Mouse (Mus musculus): ENCODE measurements at regions not wholly inside any gene's neighbourhood (a gene's known extent, or its start where the extent isn't known, plus 50 kb on each side); places are given as distances from the start of the nearest gene placed in this dataset.

- no peaks in the 10 kb centered on the region for H3K9me3 ChIP-seq (ENCODE audit: control insufficient read depth, low read length)
- no peak overlapping the region for H3K4me2 ChIP-seq
- ATAC-seq (ENCODE audit: low FRiP score) = no peak
- no peaks in the 10 kb centered on the region for H3K36me3 ChIP-seq (ENCODE audit: control insufficient read depth, insufficient read depth, low read length)
- DNase-seq (ENCODE audit: low spot score, missing footprints) = peak; percentile 86
- no peaks in the 10 kb centered on the region for H3K27me3 ChIP-seq (ENCODE audit: control insufficient read depth, insufficient read depth, low read length)
- no peak overlapping the region for H3K27ac ChIP-seq (ENCODE audit: low read depth, low read length)
- H3K4me1 ChIP-seq (ENCODE audit: control insufficient read depth, insufficient read depth, low read length) = no peaks in the 10 kb centered on the region
- H3K9ac ChIP-seq (ENCODE audit: low read length) = no peak overlapping the region
- no peak overlapping the region for H3K4me3 ChIP-seq (ENCODE audit: low read depth, low read length)
Measured at GRCm38 (mm10) chr3:83416536-83416935, 288.8 kb downstream of the Dchs2 start.

DNA sequence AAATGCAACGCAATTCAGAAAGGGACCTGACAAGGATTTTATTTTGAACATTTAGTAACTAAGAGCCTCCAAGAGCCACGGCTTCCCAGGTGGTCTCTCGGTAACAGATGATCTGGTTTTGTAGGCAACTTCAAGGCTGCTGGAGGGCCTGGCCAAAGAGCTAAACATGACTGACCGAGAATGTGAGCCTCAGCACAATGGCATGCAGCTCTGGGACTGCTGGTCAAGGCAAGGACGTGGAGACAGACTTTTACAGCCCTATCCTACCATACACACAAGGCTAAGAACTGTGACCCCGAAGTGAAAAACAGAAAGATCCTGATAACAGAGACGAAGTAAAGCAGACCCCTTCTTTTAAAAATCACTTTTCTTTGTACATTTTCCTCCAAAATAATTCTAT is 296.5 kb downstream of the Dchs2 start:
- no peaks in the 10 kb centered on the region for H3K9me3 ChIP-seq (ENCODE audit: control insufficient read depth, low read length)
- H3K4me2 ChIP-seq = no peak overlapping the region
- H3K27ac ChIP-seq (ENCODE audit: low read depth, low read length) = no peak overlapping the region
- no peaks in the 10 kb centered on the region for H3K4me1 ChIP-seq (ENCODE audit: control insufficient read depth, insufficient read depth, low read length)
- ATAC-seq (ENCODE audit: low FRiP score) (no peak), DNase-seq (ENCODE audit: low spot score, missing footprints) (no peak)
- H3K27me3 ChIP-seq (ENCODE audit: control insufficient read depth, insufficient read depth, low read length) = no peaks in the 10 kb centered on the region
- H3K36me3 ChIP-seq (ENCODE audit: control insufficient read depth, insufficient read depth, low read length) = no peaks in the 10 kb centered on the region
- H3K4me3 ChIP-seq (ENCODE audit: low read depth, low read length) = no peak overlapping the region
- WGBS = 68% methylated on average over 7 of the region's 7 CpGs
- H3K9ac ChIP-seq (ENCODE audit: low read length) = no peak overlapping the region

DNA sequence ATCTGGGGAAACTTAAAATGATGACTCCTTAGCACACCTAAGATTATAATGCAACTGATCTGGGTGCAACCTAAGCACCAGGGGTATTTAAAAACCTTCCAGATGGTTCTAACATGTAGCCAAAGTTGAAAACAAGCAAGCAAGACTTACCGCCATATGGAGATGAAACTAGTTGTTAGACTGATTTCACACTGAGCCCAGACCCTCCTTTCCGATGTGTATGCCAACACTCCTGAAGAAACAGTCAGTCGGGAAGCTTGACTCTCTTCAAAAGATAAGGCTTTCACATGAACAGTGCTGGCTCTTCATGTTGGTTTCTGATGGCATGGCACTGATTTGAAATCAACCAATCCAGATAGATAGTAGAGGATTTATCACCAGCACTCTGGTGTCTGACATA is 301.6 kb downstream of the Dchs2 start:
- DNase-seq (ENCODE audit: low spot score, missing footprints) (no peak), ATAC-seq (ENCODE audit: low FRiP score) (no peak)
- WGBS = 85% methylated on average over 3 of the region's 3 CpGs
- Histone ChIP-seq H3K4me3 (ENCODE audit: low read depth, low read length) (no peak overlapping the region), H3K27ac (ENCODE audit: low read depth, low read length) (no peak overlapping the region), H3K4me2 (no peak overlapping the region), H3K9ac (ENCODE audit: low read length) (no peak overlapping the region), H3K36me3 (ENCODE audit: control insufficient read depth, insufficient read depth, low read length) (no peaks in the 10 kb centered on the region), H3K9me3 (ENCODE audit: control insufficient read depth, low read length) (no peaks in the 10 kb centered on the region), H3K4me1 (ENCODE audit: control insufficient read depth, insufficient read depth, low read length) (no peaks in the 10 kb centered on the region), H3K27me3 (ENCODE audit: control insufficient read depth, insufficient read depth, low read length) (no peaks in the 10 kb centered on the region)

DNA sequence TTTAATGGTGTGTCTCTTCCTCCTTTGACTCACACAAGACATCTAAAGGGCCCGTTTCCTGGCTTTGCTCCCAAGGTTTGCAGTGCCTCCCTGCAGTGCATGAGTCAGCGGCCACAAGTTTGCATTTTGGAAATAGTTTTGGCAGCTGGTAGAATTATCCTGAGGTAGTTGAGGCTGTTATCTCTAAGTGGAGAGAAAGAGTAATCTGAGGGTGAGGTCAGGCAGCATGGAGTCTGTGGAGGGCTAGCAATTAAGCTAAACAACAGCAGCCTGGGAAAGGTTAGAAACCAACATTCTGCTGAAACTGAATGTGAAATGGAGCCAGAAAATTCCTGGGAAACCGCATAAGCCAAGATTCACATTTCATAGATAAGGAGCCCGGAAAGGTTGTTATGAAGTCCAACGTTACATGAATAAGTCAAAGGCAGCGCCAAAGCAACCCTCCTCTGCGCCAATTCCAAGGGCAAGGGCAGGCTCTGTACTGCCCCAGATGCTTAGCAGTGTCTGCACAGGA is 318.5 kb downstream of the Dchs2 start:
- no peak overlapping the region for H3K9ac ChIP-seq (ENCODE audit: low read length)
- DNase-seq (ENCODE audit: low spot score, missing footprints) (no peak), ATAC-seq (ENCODE audit: low FRiP score) (no peak)
- no peaks in the 10 kb centered on the region for H3K4me1 ChIP-seq (ENCODE audit: control insufficient read depth, insufficient read depth, low read length)
- no peaks in the 10 kb centered on the region for H3K27me3 ChIP-seq (ENCODE audit: control insufficient read depth, insufficient read depth, low read length)
- no peaks in the 10 kb centered on the region for H3K36me3 ChIP-seq (ENCODE audit: control insufficient read depth, insufficient read depth, low read length)
- no peaks in the 10 kb centered on the region for H3K9me3 ChIP-seq (ENCODE audit: control insufficient read depth, low read length)
- no peak overlapping the region for H3K4me2 ChIP-seq
- no peak overlapping the region for H3K4me3 ChIP-seq (ENCODE audit: low read depth, low read length)
- no peak overlapping the region for H3K27ac ChIP-seq (ENCODE audit: low read depth, low read length)
- WGBS = 92% methylated on average over 7 of the region's 7 CpGs

DNA sequence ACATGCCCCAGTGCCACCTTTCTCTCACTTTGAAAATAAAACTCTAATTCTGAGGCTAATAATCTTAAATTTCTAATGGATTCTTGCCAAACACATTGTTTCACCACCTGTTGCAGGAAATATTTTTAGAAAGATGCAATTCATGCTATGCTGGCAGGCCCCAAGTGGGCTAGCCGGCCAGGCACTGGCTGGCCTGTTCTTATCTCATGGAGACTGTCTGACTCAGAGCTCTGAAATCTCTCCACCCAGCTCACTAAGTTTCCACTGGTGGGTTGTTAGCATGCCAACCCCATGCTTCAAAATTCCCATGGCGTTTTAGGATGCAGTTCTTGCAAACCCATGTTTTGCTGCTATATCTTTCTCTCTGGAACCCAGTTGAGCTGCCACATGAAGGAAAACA is 315.5 kb upstream of the Sfrp2 start:
- Histone ChIP-seq H3K4me3 (ENCODE audit: low read depth, low read length) (no peak overlapping the region), H3K36me3 (ENCODE audit: control insufficient read depth, insufficient read depth, low read length) (no peaks in the 10 kb centered on the region), H3K27me3 (ENCODE audit: control insufficient read depth, insufficient read depth, low read length) (no peaks in the 10 kb centered on the region), H3K27ac (ENCODE audit: low read depth, low read length) (no peak overlapping the region), H3K9me3 (ENCODE audit: control insufficient read depth, low read length) (no peaks in the 10 kb centered on the region), H3K9ac (ENCODE audit: low read length) (no peak overlapping the region), H3K4me2 (no peak overlapping the region), H3K4me1 (ENCODE audit: control insufficient read depth, insufficient read depth, low read length) (no peaks in the 10 kb centered on the region)
- WGBS = 91% methylated on average over 2 of the region's 2 CpGs
- DNase-seq (ENCODE audit: low spot score, missing footprints) = no peak
- no peak for ATAC-seq (ENCODE audit: low FRiP score)

GRCm38 (mm10) chr3:83451317-83451716 is 314.8 kb upstream of the Sfrp2 start:
- H3K27ac ChIP-seq (ENCODE audit: low read depth, low read length) = no peak overlapping the region
- no peaks in the 10 kb centered on the region for H3K4me1 ChIP-seq (ENCODE audit: control insufficient read depth, insufficient read depth, low read length)
- DNase-seq (ENCODE audit: low spot score, missing footprints) (no peak), ATAC-seq (ENCODE audit: low FRiP score) (no peak)
- no peak overlapping the region for H3K4me3 ChIP-seq (ENCODE audit: low read depth, low read length)
- no peak overlapping the region for H3K9ac ChIP-seq (ENCODE audit: low read length)
- no peaks in the 10 kb centered on the region for H3K9me3 ChIP-seq (ENCODE audit: control insufficient read depth, low read length)
- H3K36me3 ChIP-seq (ENCODE audit: control insufficient read depth, insufficient read depth, low read length) = no peaks in the 10 kb centered on the region
- H3K4me2 ChIP-seq = no peak overlapping the region
- H3K27me3 ChIP-seq (ENCODE audit: control insufficient read depth, insufficient read depth, low read length) = no peaks in the 10 kb centered on the region
- 92% methylated on average over 3 of the region's 3 CpGs for WGBS

GRCm38 (mm10) chr3:83453462-83453861 is 312.7 kb upstream of the Sfrp2 start:
- 71% methylated on average over 2 of the region's 2 CpGs for WGBS
- Histone ChIP-seq H3K27ac (ENCODE audit: low read depth, low read length) (no peak overlapping the region), H3K4me3 (ENCODE audit: low read depth, low read length) (no peak overlapping the region), H3K9ac (ENCODE audit: low read length) (no peak overlapping the region), H3K27me3 (ENCODE audit: control insufficient read depth, insufficient read depth, low read length) (no peaks in the 10 kb centered on the region), H3K4me1 (ENCODE audit: control insufficient read depth, insufficient read depth, low read length) (no peaks in the 10 kb centered on the region), H3K4me2 (no peak overlapping the region), H3K36me3 (ENCODE audit: control insufficient read depth, insufficient read depth, low read length) (no peaks in the 10 kb centered on the region), H3K9me3 (ENCODE audit: control insufficient read depth, low read length) (no peaks in the 10 kb centered on the region)
- no peak for DNase-seq (ENCODE audit: low spot score, missing footprints)
- no peak for ATAC-seq (ENCODE audit: low FRiP score)

DNA sequence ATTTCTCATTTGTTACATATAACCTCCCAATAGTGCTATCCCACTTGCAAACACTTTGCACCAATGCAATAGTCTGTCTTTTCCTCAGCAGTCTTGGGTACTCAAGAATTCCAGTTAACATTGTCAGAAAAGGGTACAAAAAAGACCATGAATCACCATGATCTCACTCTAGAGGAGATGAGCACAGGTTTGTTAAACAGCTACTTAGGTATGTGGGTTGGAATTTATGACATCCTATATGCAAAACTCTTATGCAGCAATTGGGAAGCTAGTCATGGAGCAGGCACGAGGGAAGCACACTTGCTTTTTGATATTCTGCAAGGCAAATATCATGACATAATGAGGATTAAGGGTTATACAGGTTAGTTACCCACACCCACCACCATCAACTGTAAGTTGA is 307.7 kb upstream of the Sfrp2 start:
- Histone ChIP-seq H3K4me2 (no peak overlapping the region), H3K36me3 (ENCODE audit: control insufficient read depth, insufficient read depth, low read length) (no peaks in the 10 kb centered on the region), H3K4me1 (ENCODE audit: control insufficient read depth, insufficient read depth, low read length) (no peaks in the 10 kb centered on the region), H3K27ac (ENCODE audit: low read depth, low read length) (no peak overlapping the region), H3K9me3 (ENCODE audit: control insufficient read depth, low read length) (no peaks in the 10 kb centered on the region), H3K9ac (ENCODE audit: low read length) (no peak overlapping the region), H3K4me3 (ENCODE audit: low read depth, low read length) (no peak overlapping the region), H3K27me3 (ENCODE audit: control insufficient read depth, insufficient read depth, low read length) (no peaks in the 10 kb centered on the region)
- DNase-seq (ENCODE audit: low spot score, missing footprints) (no peak), ATAC-seq (ENCODE audit: low FRiP score) (no peak)
- 69% methylated on average over 1 of the region's 1 CpGs for whole genome bisulfite sequencing

GRCm38 (mm10) chr3:83479251-83479650 is 286.9 kb upstream of the Sfrp2 start:
- no peaks in the 10 kb centered on the region for H3K9me3 ChIP-seq (ENCODE audit: control insufficient read depth, low read length)
- no peak overlapping the region for H3K9ac ChIP-seq (ENCODE audit: low read length)
- ATAC-seq (ENCODE audit: low FRiP score) (no peak), DNase-seq (ENCODE audit: low spot score, missing footprints) (no peak)
- H3K4me1 ChIP-seq (ENCODE audit: control insufficient read depth, insufficient read depth, low read length) = no peaks in the 10 kb centered on the region
- no peaks in the 10 kb centered on the region for H3K36me3 ChIP-seq (ENCODE audit: control insufficient read depth, insufficient read depth, low read length)
- no peak overlapping the region for H3K27ac ChIP-seq (ENCODE audit: low read depth, low read length)
- H3K27me3 ChIP-seq (ENCODE audit: control insufficient read depth, insufficient read depth, low read length) = no peaks in the 10 kb centered on the region
- H3K4me3 ChIP-seq (ENCODE audit: low read depth, low read length) = no peak overlapping the region
- H3K4me2 ChIP-seq = no peak overlapping the region
- WGBS = 92% methylated on average over 3 of the region's 3 CpGs

- 79% methylated on average over 1 of the region's 1 CpGs for WGBS
- ATAC-seq (ENCODE audit: low FRiP score) = peak; percentile 16; the same call in 1 of the 2 replicates
Measured at GRCm38 (mm10) chr3:83480176-83480575, 285.9 kb upstream of the Sfrp2 start.

More at GRCm38 (mm10) chr3:83480176-83480575, 285.9 kb upstream of the Sfrp2 start:
- H3K9ac ChIP-seq (ENCODE audit: low read length) = no peak overlapping the region
- no peaks in the 10 kb centered on the region for H3K27me3 ChIP-seq (ENCODE audit: control insufficient read depth, insufficient read depth, low read length)
- no peaks in the 10 kb centered on the region for H3K9me3 ChIP-seq (ENCODE audit: control insufficient read depth, low read length)
- H3K36me3 ChIP-seq (ENCODE audit: control insufficient read depth, insufficient read depth, low read length) = no peaks in the 10 kb centered on the region
- no peaks in the 10 kb centered on the region for H3K4me1 ChIP-seq (ENCODE audit: control insufficient read depth, insufficient read depth, low read length)
- no peak overlapping the region for H3K4me3 ChIP-seq (ENCODE audit: low read depth, low read length)
- no peak for DNase-seq (ENCODE audit: low spot score, missing footprints)
- no peak overlapping the region for H3K27ac ChIP-seq (ENCODE audit: low read depth, low read length)
- H3K4me2 ChIP-seq = no peak overlapping the region

Measured in midbrain, embryonic 11.5 days (tissue).